Mouse (Mus musculus) left cerebral cortex, adult 9 months (tissue): ENCODE measurements around the gene Krt39.
A peak's percentile ranks its signal among the peaks of the same experiment; 100 is the strongest.

Experiments used
- DNase-seq, 2 experiments: peaks; one replicate each; pipeline ENCODE4 v3.0.0; 2022; ENCODE audit warnings: low spot score in 2 of 2

The Krt39 gene

GRCm38 (mm10) chr11:99521288-99521860, at the start of gene Krt39:
Krt39 (minus strand) TSS chr11:99521338.
- DNase-seq, result no peak

GRCm38 (mm10) chr11:99566530-99566929, 45.4 kb upstream of the Krt39 start, which contains the start of gene Krtap3-1:
Krtap3-1 (minus strand) TSS chr11:99566630.
- DNase-seq, result no peak

GRCm38 (mm10) chr11:99562580-99562979, 41.4 kb upstream of the Krt39 start:
- DNase-seq, result no peak

- no peak for DNase-seq
Measured at GRCm38 (mm10) chr11:99559366-99559765, 38.2 kb upstream of the Krt39 start, which contains the start of gene Gm11939. Gm11939 (minus strand) TSS chr11:99559466.

DNA sequence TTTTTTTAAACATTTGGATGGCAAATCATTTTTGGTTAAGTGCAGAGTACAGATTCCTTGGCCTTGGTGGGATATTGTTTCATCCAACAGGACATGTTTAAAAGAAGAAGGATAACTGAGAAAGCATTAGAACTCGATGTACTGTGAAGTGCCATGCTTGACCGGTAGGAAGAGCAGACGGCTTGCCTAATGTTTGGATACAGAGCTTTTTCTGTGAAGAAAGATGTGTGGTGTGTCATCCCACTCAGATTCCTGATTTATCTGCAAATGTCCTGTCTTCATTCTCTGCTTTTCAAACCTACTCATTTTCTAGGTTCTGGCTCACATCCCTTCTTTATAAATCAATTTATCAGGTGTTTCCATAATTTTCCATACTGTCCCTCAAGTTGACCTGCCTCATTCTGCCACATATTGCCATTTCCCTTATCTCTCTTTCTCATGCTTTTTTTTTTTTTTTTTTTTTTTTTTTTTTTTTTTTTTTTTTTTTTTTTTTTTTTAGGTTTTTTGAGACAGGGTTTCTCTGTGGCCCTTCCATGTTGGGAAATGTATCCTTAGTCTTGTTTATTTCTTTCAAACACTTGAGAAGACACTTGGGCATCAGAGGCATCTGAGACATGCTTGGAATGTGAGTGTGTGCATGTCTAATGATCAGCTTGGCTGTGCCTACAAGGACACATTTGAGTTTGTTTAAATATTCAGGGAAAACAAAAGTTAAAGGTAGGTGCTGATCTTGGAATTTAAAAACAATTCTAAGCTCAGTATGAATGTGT, 37.0 kb upstream of the Krt39 start:
- DNase-seq, result no peak

DNA sequence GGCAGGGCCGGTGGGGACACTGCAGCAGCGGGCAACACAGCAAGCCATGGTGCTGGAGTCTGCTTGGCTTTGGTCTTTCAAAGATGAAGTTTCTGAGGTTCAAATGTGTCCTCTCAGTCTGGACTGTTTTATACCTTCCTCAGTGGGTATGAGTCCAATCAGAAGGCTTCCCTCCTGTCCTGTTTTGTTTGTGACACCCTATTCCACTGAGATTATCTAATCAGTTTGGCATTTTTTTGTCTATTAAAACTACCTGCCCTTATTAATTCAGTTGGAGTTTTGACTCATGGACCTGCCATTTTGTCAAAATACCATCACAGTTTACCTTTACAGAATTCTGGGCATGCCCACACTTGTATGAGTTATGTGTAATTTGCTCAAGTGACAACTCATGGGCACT, 35.6 kb upstream of the Krt39 start, which contains the start of gene Krtap3-2:
Krtap3-2 (minus strand) TSS at position 101 of the 400 bp plus-strand sequence.
- no peak for DNase-seq

DNA sequence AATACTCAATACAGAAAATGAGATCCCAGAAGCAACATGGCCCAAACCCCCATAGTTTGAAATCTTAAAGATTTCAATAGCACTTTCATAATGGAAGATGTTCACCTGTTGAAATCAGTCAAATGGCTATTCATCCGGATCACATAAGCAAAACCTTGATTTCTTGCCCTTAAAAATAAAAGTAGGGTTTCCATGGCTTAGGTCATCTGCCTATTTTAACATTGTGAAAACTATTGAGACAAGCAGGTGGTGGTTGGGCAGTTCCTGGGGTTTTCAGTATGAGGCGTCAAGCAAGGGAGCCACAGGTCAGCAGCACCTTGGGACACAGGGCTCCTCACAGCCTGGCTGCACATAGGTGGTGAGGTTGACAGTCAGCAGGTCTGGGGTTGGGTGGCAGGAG, 35.1 kb upstream of the Krt39 start:
- DNase-seq, result no peak

DNA sequence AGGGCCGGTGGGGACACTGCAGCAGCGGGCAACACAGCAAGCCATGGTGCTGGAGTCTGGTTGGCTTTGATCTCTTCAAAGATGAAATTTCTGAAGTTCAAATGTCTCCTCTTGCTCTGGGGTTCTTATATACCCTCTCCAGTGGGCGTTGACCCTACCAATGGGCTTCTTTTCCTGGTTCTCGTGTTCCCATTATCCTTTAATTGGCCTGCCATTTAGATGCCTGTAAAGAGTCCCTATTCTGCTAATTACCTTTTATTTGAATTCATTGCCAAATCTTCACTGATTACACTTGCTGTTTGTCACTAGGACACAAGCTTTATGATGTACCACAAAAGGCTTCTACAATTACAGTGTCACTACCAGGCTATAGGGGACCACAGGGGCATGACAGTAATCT, 29.6 kb upstream of the Krt39 start, which contains the start of gene Krtap3-3:
Krtap3-3 (minus strand) TSS at position 101 of the 400 bp plus-strand sequence.
- no peak for DNase-seq

DNA sequence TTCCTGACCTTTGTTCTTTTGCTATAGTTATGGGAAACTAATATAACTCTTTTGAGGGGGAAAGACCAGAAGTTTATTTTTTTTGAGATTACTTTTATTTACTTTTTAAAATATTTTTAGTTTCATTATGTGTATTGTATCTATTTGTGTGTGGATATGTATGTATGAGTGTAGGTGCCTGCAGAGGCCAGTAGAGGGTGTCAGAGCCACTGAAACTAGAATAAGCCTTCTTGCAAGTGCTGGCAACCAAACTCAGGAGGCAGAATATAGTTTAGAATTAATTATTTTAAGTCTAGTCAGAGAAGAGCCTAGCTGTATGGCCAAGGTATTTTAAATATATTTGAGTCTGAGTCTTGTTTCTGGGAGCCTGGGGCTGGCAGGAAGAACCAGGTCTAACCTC, 26.8 kb upstream of the Krt39 start:
- DNase-seq, result no peak

DNA sequence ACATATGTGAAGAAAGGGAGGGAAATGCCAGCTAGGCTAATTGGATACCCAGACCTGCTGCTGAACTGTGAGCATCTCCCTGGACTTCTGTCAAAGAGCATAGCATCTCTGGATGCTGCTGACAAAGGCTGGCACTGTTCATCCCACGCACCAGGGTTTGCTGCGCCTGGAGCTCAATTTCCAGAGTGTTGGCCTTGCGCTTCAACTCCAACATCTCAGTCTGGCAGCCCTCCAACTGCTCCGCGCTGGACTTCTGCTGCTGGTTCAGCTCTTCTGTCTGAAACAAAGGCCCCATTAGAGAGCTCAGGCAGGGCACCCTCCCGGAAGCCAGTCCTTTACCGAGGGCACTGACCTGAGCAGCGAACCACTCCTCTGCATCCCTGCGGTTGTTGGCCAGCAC, 18.6 kb upstream of the Krt39 start:
- peak; percentile 13 to 58 for DNase-seq

GRCm38 (mm10) chr11:99514098-99514497, 7.0 kb downstream of the Krt39 start:
- no peak for DNase-seq

- no peak for DNase-seq
Measured at GRCm38 (mm10) chr11:99500095-99500805, 20.9 kb downstream of the Krt39 start.

GRCm38 (mm10) chr11:99496460-99496859, 24.7 kb downstream of the Krt39 start:
- no peak for DNase-seq

GRCm38 (mm10) chr11:99494741-99495140, 26.4 kb downstream of the Krt39 start:
- DNase-seq, result no peak

DNA sequence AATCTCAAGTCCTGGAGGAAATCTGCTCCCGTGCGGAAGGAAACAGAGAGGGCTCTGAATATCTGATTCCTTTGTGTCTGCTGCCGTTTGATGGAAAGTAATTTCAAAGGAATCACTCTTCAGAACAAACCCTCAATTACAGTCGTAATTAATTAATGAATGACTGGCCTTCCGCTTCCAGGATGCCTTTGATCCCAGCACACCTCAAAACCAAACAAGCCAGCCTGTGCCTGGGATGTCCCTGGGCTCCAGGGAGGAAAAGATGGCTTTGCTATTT, 27.6 kb downstream of the Krt39 start:
- no peak for DNase-seq

GRCm38 (mm10) chr11:99492733-99493573, 28.2 kb downstream of the Krt39 start, which contains the start of gene Krt23:
Krt23 (minus strand) TSS chr11:99493137.
- no peak for DNase-seq

DNA sequence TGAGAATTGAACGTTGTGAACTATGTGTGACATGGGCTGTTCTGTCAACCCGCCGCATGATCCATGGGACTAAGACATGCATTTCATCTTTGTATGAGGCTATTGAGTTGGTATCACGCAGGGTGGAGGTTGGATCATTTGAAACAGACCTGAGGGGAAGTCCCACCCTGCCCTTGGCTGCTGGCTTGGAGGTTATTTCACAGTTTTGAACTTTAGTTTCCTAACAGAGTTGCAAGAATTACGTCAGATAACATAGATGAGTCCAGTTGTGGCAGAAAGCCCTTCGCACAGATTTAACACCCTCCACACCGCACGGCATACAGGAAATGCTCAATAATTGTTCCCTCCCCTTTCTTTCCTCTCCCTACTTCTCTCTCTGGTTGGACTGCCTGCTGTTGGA, 30.1 kb downstream of the Krt39 start:
- DNase-seq, result no peak

DNA sequence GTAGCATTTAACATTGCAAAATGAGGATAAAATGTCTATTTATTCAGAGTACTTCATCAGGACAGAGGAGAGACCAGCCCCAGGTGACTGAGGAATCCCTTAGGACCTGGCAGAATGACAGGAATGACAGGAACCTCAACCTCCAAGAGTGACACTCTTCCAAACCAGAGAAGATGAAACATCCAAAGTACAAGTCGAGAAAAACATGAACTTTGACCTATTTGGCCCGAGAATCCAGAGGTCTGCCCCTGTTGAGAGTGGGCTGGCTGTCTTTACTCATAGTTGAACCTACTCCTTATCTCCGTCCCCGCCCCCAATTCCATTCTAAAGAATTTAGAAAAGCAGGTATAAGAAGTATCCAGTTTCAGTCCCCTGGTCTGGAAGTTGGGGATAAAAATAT, 30.5 kb downstream of the Krt39 start:
- DNase-seq, result no peak

DNA sequence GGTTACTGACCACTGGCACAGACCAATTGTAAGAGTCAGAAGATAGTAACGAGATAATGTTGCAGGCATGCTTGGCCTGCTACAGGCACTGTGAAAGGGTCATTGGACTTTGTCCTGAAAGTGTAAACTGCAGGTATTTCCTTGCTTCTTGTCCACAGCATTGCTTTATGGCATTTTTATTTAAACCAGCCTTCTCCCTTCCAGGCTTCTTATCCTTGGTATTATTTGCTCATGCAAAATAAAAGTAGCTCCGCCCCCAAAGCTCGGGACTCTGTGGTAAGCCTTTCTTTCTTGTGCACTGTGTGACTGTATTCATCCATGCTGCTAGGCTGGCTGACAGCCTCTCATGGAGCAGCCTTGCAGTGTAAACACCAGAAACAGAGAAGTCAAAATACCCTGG, 31.9 kb downstream of the Krt39 start:
- no peak for DNase-seq

DNA sequence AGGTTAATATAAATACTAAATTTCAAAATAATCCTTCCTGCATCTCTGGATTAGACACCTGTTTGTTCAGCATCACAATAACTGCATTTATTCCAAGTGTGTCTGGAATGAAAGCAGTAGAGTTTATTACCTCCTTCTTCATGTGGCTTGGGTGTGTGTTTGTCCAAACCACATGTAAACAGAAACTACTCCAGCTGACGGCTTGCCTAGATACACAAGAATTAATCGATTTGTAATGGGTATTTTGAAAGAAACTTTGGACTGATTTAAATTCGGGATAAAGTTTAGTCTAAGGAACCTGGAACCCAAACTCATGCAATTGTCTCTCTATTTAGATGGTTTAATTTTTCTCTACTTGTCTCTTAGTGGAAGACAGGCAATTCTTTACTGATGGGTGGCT, 46.2 kb downstream of the Krt39 start:
- no peak for DNase-seq

DNA sequence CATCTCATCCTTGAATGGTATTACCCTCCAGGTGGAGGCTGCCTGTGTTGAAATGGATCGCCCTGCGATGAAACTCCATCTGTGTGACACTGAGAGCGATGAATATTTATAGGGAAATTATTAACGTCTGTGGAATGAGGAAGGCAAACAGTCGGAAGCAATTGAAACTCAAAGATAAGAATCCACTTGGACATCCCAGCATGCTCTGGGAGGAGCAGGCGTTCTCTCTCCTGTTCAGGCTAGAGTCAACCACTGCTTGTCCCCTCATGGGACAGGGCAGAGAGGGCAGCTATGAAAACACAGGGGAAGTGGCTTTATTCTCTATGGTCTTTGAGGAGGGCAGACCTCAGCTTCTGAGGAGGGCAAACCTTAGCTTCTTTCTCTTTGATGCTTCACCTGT, 47.7 kb downstream of the Krt39 start:
- DNase-seq, result no peak

DNA sequence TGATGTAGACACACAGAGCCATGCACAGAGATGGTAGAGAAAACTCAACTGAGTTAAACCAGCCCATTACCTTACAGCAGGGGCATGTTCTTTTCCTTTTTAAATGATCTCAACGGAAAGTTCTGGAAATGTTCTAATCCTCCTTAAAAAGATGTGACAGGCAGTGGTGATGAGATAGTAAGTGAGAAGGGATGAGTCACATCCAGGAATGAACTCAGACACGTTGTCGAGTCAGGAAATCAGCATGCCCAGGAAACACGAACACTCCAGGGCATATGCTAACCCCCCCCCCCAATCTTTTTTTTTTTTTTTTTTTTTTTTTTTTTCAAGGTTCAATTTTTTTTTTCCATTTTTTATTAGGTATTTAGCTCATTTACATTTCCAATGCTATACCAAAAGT, 48.7 kb downstream of the Krt39 start:
- no peak for DNase-seq
